Mouse (Mus musculus): ENCODE measurements around the gene Wdr37.
"Not testable (repeated sequence)": the region's sequence is repeated elsewhere in the genome, so short reads cannot be mapped to it uniquely, and the experiment has no call there.

The Wdr37 gene

GRCm38 (mm10) chr13:8853424-8853823 is 18.3 kb downstream of the Wdr37 start:
- TF ChIP-seq CTCF (conservative IDR thresholded peaks at IDR 0.05; ENCODE audit: low read length) (no peak), NANOG (IDR thresholded peaks at IDR 0.05; ENCODE audit: borderline replicate concordance, low read length) (no peak), POU5F1 (IDR thresholded peaks at IDR 0.05; ENCODE audit: borderline replicate concordance, low read length) (no peak)
- no peaks in the 10 kb centered on the region for H3K27me3 ChIP-seq (ENCODE audit: insufficient read depth, low read length)
- no peaks in the 10 kb centered on the region for H3K4me1 ChIP-seq (replicated peaks; ENCODE audit: low read depth, low read length)
- H3K4me3 ChIP-seq (replicated peaks; ENCODE audit: low read length) = no peak overlapping the region
- no peaks in the 10 kb centered on the region for H3K9me3 ChIP-seq (ENCODE audit: low read length)
- H3K36me3 ChIP-seq (ENCODE audit: insufficient read depth, low read length) = peaks cover 65% of the 10 kb centered on the region

- Histone ChIP-seq H3K4me3 (replicated peaks; ENCODE audit: low read length) (no peak overlapping the region), H3K27me3 (ENCODE audit: insufficient read depth, low read length) (no peaks in the 10 kb centered on the region), H3K36me3 (ENCODE audit: insufficient read depth, low read length) (peaks cover 66% of the 10 kb centered on the region), H3K4me1 (replicated peaks; ENCODE audit: low read depth, low read length) (no peaks in the 10 kb centered on the region), H3K9me3 (ENCODE audit: low read length) (no peaks in the 10 kb centered on the region)
- TF ChIP-seq NANOG (IDR thresholded peaks at IDR 0.05; ENCODE audit: borderline replicate concordance, low read length) = no peak
- no peak for TF ChIP-seq CTCF (conservative IDR thresholded peaks at IDR 0.05; ENCODE audit: low read length)
- TF ChIP-seq POU5F1 (IDR thresholded peaks at IDR 0.05; ENCODE audit: borderline replicate concordance, low read length) = no peak
Measured at GRCm38 (mm10) chr13:8849311-8849710, 22.4 kb downstream of the Wdr37 start.

GRCm38 (mm10) chr13:8847702-8848101 is 24.0 kb downstream of the Wdr37 start:
- no peak overlapping the region for H3K4me3 ChIP-seq (replicated peaks; ENCODE audit: low read length)
- TF ChIP-seq POU5F1 (IDR thresholded peaks at IDR 0.05; ENCODE audit: borderline replicate concordance, low read length) (no peak), NANOG (IDR thresholded peaks at IDR 0.05; ENCODE audit: borderline replicate concordance, low read length) (no peak), CTCF (conservative IDR thresholded peaks at IDR 0.05; ENCODE audit: low read length) (peak; percentile 74)
- H3K4me1 ChIP-seq (replicated peaks; ENCODE audit: low read depth, low read length) = no peaks in the 10 kb centered on the region
- peaks cover 66% of the 10 kb centered on the region for H3K36me3 ChIP-seq (ENCODE audit: insufficient read depth, low read length)
- H3K27me3 ChIP-seq (ENCODE audit: insufficient read depth, low read length) = no peaks in the 10 kb centered on the region
- no peaks in the 10 kb centered on the region for H3K9me3 ChIP-seq (ENCODE audit: low read length)

- no peaks in the 10 kb centered on the region for H3K27me3 ChIP-seq (ENCODE audit: insufficient read depth, low read length)
- TF ChIP-seq CTCF (conservative IDR thresholded peaks at IDR 0.05; ENCODE audit: low read length) (no peak), POU5F1 (IDR thresholded peaks at IDR 0.05; ENCODE audit: borderline replicate concordance, low read length) (no peak), NANOG (IDR thresholded peaks at IDR 0.05; ENCODE audit: borderline replicate concordance, low read length) (no peak)
- no peaks in the 10 kb centered on the region for H3K9me3 ChIP-seq (ENCODE audit: low read length)
- peaks cover 9% of the 10 kb centered on the region; the same call in 1 of the 2 replicates for H3K4me1 ChIP-seq (replicated peaks; ENCODE audit: low read depth, low read length)
- peaks cover 80% of the 10 kb centered on the region for H3K36me3 ChIP-seq (ENCODE audit: insufficient read depth, low read length)
- no peak overlapping the region for H3K4me3 ChIP-seq (replicated peaks; ENCODE audit: low read length)
Measured at GRCm38 (mm10) chr13:8842273-8842672, 29.4 kb downstream of the Wdr37 start.

GRCm38 (mm10) chr13:8841846-8842245 is 29.9 kb downstream of the Wdr37 start:
- not testable (repeated sequence) for H3K27me3 ChIP-seq (ENCODE audit: insufficient read depth, low read length); H3K9me3 ChIP-seq (ENCODE audit: low read length); H3K4me3 ChIP-seq (replicated peaks; ENCODE audit: low read length); H3K4me1 ChIP-seq (replicated peaks; ENCODE audit: low read depth, low read length)
- peaks cover 76% of the 10 kb centered on the region for H3K36me3 ChIP-seq (ENCODE audit: insufficient read depth, low read length)

- TF ChIP-seq CTCF (conservative IDR thresholded peaks at IDR 0.05; ENCODE audit: low read length) (no peak), POU5F1 (IDR thresholded peaks at IDR 0.05; ENCODE audit: borderline replicate concordance, low read length) (no peak), NANOG (IDR thresholded peaks at IDR 0.05; ENCODE audit: borderline replicate concordance, low read length) (no peak)
- no peak overlapping the region for H3K4me3 ChIP-seq (replicated peaks; ENCODE audit: low read length)
- peaks cover 9% of the 10 kb centered on the region; the same call in 1 of the 2 replicates for H3K4me1 ChIP-seq (replicated peaks; ENCODE audit: low read depth, low read length)
- no peaks in the 10 kb centered on the region for H3K27me3 ChIP-seq (ENCODE audit: insufficient read depth, low read length)
- H3K9me3 ChIP-seq (ENCODE audit: low read length) = no peaks in the 10 kb centered on the region
- H3K36me3 ChIP-seq (ENCODE audit: insufficient read depth, low read length) = peaks cover 78% of the 10 kb centered on the region
Measured at GRCm38 (mm10) chr13:8840941-8841340, 30.8 kb downstream of the Wdr37 start.

GRCm38 (mm10) chr13:8839937-8840336 is 31.8 kb downstream of the Wdr37 start:
- Histone ChIP-seq H3K9me3 (ENCODE audit: low read length) (no peaks in the 10 kb centered on the region), H3K36me3 (ENCODE audit: insufficient read depth, low read length) (peaks cover 88% of the 10 kb centered on the region), H3K4me3 (replicated peaks; ENCODE audit: low read length) (no peak overlapping the region), H3K27me3 (ENCODE audit: insufficient read depth, low read length) (no peaks in the 10 kb centered on the region), H3K4me1 (replicated peaks; ENCODE audit: low read depth, low read length) (peaks cover 12% of the 10 kb centered on the region; the same call in 1 of the 2 replicates)
- TF ChIP-seq CTCF (conservative IDR thresholded peaks at IDR 0.05; ENCODE audit: low read length) = no peak
- TF ChIP-seq NANOG (IDR thresholded peaks at IDR 0.05; ENCODE audit: borderline replicate concordance, low read length) = no peak
- TF ChIP-seq POU5F1 (IDR thresholded peaks at IDR 0.05; ENCODE audit: borderline replicate concordance, low read length) = no peak

GRCm38 (mm10) chr13:8839111-8839510 is 32.6 kb downstream of the Wdr37 start:
- H3K4me1 ChIP-seq (replicated peaks; ENCODE audit: low read depth, low read length) = peaks cover 12% of the 10 kb centered on the region; the same call in 1 of the 2 replicates
- no peak overlapping the region for H3K4me3 ChIP-seq (replicated peaks; ENCODE audit: low read length)
- peaks cover 93% of the 10 kb centered on the region for H3K36me3 ChIP-seq (ENCODE audit: insufficient read depth, low read length)
- TF ChIP-seq NANOG (IDR thresholded peaks at IDR 0.05; ENCODE audit: borderline replicate concordance, low read length) = no peak
- no peak for TF ChIP-seq POU5F1 (IDR thresholded peaks at IDR 0.05; ENCODE audit: borderline replicate concordance, low read length)
- no peak for TF ChIP-seq CTCF (conservative IDR thresholded peaks at IDR 0.05; ENCODE audit: low read length)
- H3K27me3 ChIP-seq (ENCODE audit: insufficient read depth, low read length) = no peaks in the 10 kb centered on the region
- H3K9me3 ChIP-seq (ENCODE audit: low read length) = no peaks in the 10 kb centered on the region

GRCm38 (mm10) chr13:8838394-8838793 is 33.3 kb downstream of the Wdr37 start:
- H3K9me3 ChIP-seq (ENCODE audit: low read length) = no peaks in the 10 kb centered on the region
- peaks cover 12% of the 10 kb centered on the region; the same call in 1 of the 2 replicates for H3K4me1 ChIP-seq (replicated peaks; ENCODE audit: low read depth, low read length)
- peaks cover 93% of the 10 kb centered on the region for H3K36me3 ChIP-seq (ENCODE audit: insufficient read depth, low read length)
- TF ChIP-seq POU5F1 (IDR thresholded peaks at IDR 0.05; ENCODE audit: borderline replicate concordance, low read length) (no peak), CTCF (conservative IDR thresholded peaks at IDR 0.05; ENCODE audit: low read length) (no peak), NANOG (IDR thresholded peaks at IDR 0.05; ENCODE audit: borderline replicate concordance, low read length) (no peak)
- H3K27me3 ChIP-seq (ENCODE audit: insufficient read depth, low read length) = no peaks in the 10 kb centered on the region
- no peak overlapping the region for H3K4me3 ChIP-seq (replicated peaks; ENCODE audit: low read length)

All from E14TG2a.4 (cell line).